Mouse (Mus musculus): ENCODE measurements around the gene Kalrn. TPM values are rescaled to one million over a fixed set of nuclear protein-coding genes. Genes with fewer than 3 reads are reported as not detected.

Gene Kalrn
- polyA plus RNA-seq, 1 experiment from 2014 or later, result 43.9 TPM

DNA sequence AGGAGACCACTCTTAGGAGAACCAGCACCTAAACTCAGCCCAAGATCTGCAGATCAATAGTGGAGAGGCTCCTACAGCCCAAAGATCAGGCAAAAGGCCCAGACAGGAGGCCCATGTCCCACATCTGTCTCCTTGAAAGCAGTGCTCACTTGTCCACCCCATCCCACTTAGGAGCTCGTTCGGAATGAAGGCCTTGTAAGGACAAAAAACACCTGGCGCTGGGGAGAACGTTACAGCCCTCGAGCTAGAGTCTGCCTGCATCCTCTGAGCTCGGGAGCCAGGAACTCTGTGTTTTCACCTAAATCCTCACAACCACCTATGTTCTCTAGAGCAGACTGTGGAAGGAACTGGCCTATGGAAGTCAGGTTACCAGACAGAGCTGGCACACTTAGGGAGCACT, 492.5 kb downstream of the Kalrn start:
- 55% methylated on average over 6 of the region's 6 CpGs for WGBS
- Histone ChIP-seq H3K27ac (ENCODE audit: low read length) (no peak overlapping the region), H3K9ac (replicated peaks; ENCODE audit: low read depth, low read length) (no peak overlapping the region), H3K4me2 (ENCODE audit: low read length) (no peak overlapping the region), H3K27me3 (replicated peaks; ENCODE audit: control insufficient read depth, insufficient read depth, low read length) (no peaks in the 10 kb centered on the region), H3K9me3 (ENCODE audit: control insufficient read depth, low read length) (no peaks in the 10 kb centered on the region), H3K4me3 (replicated peaks; ENCODE audit: low read length) (no peak overlapping the region), H3K36me3 (ENCODE audit: control insufficient read depth, insufficient read depth) (no peaks in the 10 kb centered on the region), H3K4me1 (replicated peaks; ENCODE audit: control insufficient read depth, insufficient read depth, low read length) (peaks cover 18% of the 10 kb centered on the region; the same call in 1 of the 2 replicates)
- no peak for ATAC-seq

GRCm38 (mm10) chr16:34079511-34079910, 493.8 kb downstream of the Kalrn start:
- H3K36me3 ChIP-seq (ENCODE audit: control insufficient read depth, insufficient read depth), result no peaks in the 10 kb centered on the region
- no peak overlapping the region for H3K27ac ChIP-seq (ENCODE audit: low read length)
- H3K9ac ChIP-seq (replicated peaks; ENCODE audit: low read depth, low read length), result no peak overlapping the region
- no peak overlapping the region for H3K4me3 ChIP-seq (replicated peaks; ENCODE audit: low read length)
- H3K4me1 ChIP-seq (replicated peaks; ENCODE audit: control insufficient read depth, insufficient read depth, low read length), result peaks cover 18% of the 10 kb centered on the region; the same call in 1 of the 2 replicates
- no peak for ATAC-seq
- no peaks in the 10 kb centered on the region for H3K9me3 ChIP-seq (ENCODE audit: control insufficient read depth, low read length)
- H3K27me3 ChIP-seq (replicated peaks; ENCODE audit: control insufficient read depth, insufficient read depth, low read length), result no peaks in the 10 kb centered on the region
- H3K4me2 ChIP-seq (ENCODE audit: low read length), result no peak overlapping the region
- 76% methylated on average over 4 of the region's 4 CpGs for WGBS

GRCm38 (mm10) chr16:34078732-34079131, 494.6 kb downstream of the Kalrn start:
- H3K4me1 ChIP-seq (replicated peaks; ENCODE audit: control insufficient read depth, insufficient read depth, low read length), result peaks cover 16% of the 10 kb centered on the region; the same call in 1 of the 2 replicates
- H3K36me3 ChIP-seq (ENCODE audit: control insufficient read depth, insufficient read depth), result no peaks in the 10 kb centered on the region
- H3K27ac ChIP-seq (ENCODE audit: low read length), result no peak overlapping the region
- WGBS, result 78% methylated on average over 2 of the region's 2 CpGs
- no peak overlapping the region for H3K9ac ChIP-seq (replicated peaks; ENCODE audit: low read depth, low read length)
- no peaks in the 10 kb centered on the region for H3K27me3 ChIP-seq (replicated peaks; ENCODE audit: control insufficient read depth, insufficient read depth, low read length)
- no peak overlapping the region for H3K4me3 ChIP-seq (replicated peaks; ENCODE audit: low read length)
- H3K9me3 ChIP-seq (ENCODE audit: control insufficient read depth, low read length), result no peaks in the 10 kb centered on the region
- ATAC-seq, result peak; percentile 57
- no peak overlapping the region for H3K4me2 ChIP-seq (ENCODE audit: low read length)

GRCm38 (mm10) chr16:34076101-34076500, 497.2 kb downstream of the Kalrn start:
- Histone ChIP-seq H3K4me3 (replicated peaks; ENCODE audit: low read length) (no peak overlapping the region), H3K36me3 (ENCODE audit: control insufficient read depth, insufficient read depth) (no peaks in the 10 kb centered on the region), H3K27ac (ENCODE audit: low read length) (no peak overlapping the region), H3K27me3 (replicated peaks; ENCODE audit: control insufficient read depth, insufficient read depth, low read length) (no peaks in the 10 kb centered on the region), H3K4me2 (ENCODE audit: low read length) (no peak overlapping the region), H3K9me3 (ENCODE audit: control insufficient read depth, low read length) (no peaks in the 10 kb centered on the region), H3K9ac (replicated peaks; ENCODE audit: low read depth, low read length) (no peak overlapping the region), H3K4me1 (replicated peaks; ENCODE audit: control insufficient read depth, insufficient read depth, low read length) (peaks cover 5% of the 10 kb centered on the region; the same call in 1 of the 2 replicates)
- WGBS, result 84% methylated on average over 3 of the region's 3 CpGs
- no peak for ATAC-seq

DNA sequence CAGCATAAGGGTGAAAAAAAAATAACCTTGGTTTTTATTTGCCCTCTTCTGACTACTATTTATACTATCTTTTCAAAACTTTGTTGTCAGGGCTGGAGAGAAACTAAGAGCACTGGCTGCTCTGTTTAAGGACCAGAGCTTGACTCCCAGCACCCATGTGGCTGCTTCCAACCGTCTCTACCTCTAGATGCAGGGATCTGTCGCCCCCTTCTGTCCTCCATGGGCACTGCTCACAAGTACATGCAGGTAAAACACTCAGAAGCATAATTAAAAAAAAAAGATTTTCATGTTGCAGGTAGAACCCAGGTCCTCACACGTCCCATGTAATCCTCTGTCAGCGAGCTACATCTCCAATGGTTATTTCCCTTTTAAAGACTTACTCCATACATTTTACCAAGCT, 499.4 kb downstream of the Kalrn start:
- no peak for ATAC-seq
- H3K36me3 ChIP-seq (ENCODE audit: control insufficient read depth, insufficient read depth), result no peaks in the 10 kb centered on the region
- no peak overlapping the region for H3K9ac ChIP-seq (replicated peaks; ENCODE audit: low read depth, low read length)
- no peak overlapping the region for H3K4me3 ChIP-seq (replicated peaks; ENCODE audit: low read length)
- no peaks in the 10 kb centered on the region for H3K9me3 ChIP-seq (ENCODE audit: control insufficient read depth, low read length)
- H3K27ac ChIP-seq (ENCODE audit: low read length), result no peak overlapping the region
- WGBS, result 93% methylated on average over 4 of the region's 4 CpGs
- no peaks in the 10 kb centered on the region for H3K27me3 ChIP-seq (replicated peaks; ENCODE audit: control insufficient read depth, insufficient read depth, low read length)
- 0 out of 2 replicates have a peak, but pooled peaks cover 2% of the 10 kb centered on the region for H3K4me1 ChIP-seq (replicated peaks; ENCODE audit: control insufficient read depth, insufficient read depth, low read length)
- H3K4me2 ChIP-seq (ENCODE audit: low read length), result no peak overlapping the region

DNA sequence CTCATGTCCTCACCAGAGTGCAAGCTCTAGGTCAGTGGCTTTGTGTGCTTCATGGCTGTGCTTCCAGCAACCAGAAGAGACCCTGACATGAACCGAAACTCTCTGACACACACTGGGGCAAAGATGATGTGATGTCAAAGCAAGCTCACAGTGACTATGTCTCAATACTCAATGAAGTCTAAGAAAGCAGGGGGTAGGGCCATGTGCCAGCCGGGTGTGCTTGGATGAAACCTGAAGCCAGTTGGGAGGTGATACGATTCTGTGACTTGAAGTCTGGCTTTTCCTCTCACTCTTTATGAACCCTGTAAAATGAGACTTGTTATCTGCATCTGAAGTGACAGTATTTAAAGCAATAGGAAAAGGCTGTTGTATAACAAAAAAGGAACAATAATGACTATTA, 501.2 kb downstream of the Kalrn start:
- H3K27me3 ChIP-seq (replicated peaks; ENCODE audit: control insufficient read depth, insufficient read depth, low read length), result no peaks in the 10 kb centered on the region
- no peaks in the 10 kb centered on the region for H3K4me1 ChIP-seq (replicated peaks; ENCODE audit: control insufficient read depth, insufficient read depth, low read length)
- H3K4me2 ChIP-seq (ENCODE audit: low read length), result no peak overlapping the region
- no peak overlapping the region for H3K9ac ChIP-seq (replicated peaks; ENCODE audit: low read depth, low read length)
- no peak overlapping the region for H3K4me3 ChIP-seq (replicated peaks; ENCODE audit: low read length)
- no peaks in the 10 kb centered on the region for H3K9me3 ChIP-seq (ENCODE audit: control insufficient read depth, low read length)
- WGBS, result 87% methylated on average over 3 of the region's 3 CpGs
- no peak overlapping the region for H3K27ac ChIP-seq (ENCODE audit: low read length)
- no peaks in the 10 kb centered on the region for H3K36me3 ChIP-seq (ENCODE audit: control insufficient read depth, insufficient read depth)
- ATAC-seq, result no peak

DNA sequence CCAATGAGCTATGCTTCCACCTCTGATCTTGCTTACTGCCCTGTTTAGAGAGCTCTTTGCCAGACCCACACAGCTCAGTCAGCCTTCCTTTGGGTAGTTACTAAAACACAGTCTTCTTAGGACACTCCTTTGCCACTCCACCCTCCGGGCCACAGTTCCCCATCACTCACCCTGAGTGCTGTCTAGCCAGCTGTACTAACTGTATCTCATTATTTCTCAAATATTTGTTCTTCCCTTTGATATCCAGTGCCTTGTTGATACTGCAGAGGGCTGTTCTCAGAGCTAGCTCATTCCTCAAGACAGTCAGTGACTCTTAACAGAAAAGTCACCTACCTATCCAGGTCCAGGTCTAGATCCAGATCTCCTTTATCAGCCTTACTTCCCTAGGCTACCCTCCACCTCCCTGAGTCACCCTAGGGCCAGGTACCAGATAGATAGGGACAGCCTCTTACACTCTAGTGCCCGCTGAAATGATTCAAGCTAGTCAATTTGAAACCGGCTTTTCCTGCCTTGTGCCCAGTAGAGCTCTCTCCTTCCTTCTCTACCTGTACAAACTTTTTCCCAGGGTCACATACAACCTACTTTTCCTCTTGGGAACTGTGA, 502.0 kb downstream of the Kalrn start:
- ATAC-seq, result no peak
- Histone ChIP-seq H3K27me3 (replicated peaks; ENCODE audit: control insufficient read depth, insufficient read depth, low read length) (no peaks in the 10 kb centered on the region), H3K4me1 (replicated peaks; ENCODE audit: control insufficient read depth, insufficient read depth, low read length) (no peaks in the 10 kb centered on the region), H3K9ac (replicated peaks; ENCODE audit: low read depth, low read length) (no peak overlapping the region), H3K4me2 (ENCODE audit: low read length) (no peak overlapping the region), H3K9me3 (ENCODE audit: control insufficient read depth, low read length) (no peaks in the 10 kb centered on the region), H3K27ac (ENCODE audit: low read length) (no peak overlapping the region), H3K4me3 (replicated peaks; ENCODE audit: low read length) (no peak overlapping the region), H3K36me3 (ENCODE audit: control insufficient read depth, insufficient read depth) (no peaks in the 10 kb centered on the region)
- WGBS, result 92% methylated on average over 3 of the region's 3 CpGs

DNA sequence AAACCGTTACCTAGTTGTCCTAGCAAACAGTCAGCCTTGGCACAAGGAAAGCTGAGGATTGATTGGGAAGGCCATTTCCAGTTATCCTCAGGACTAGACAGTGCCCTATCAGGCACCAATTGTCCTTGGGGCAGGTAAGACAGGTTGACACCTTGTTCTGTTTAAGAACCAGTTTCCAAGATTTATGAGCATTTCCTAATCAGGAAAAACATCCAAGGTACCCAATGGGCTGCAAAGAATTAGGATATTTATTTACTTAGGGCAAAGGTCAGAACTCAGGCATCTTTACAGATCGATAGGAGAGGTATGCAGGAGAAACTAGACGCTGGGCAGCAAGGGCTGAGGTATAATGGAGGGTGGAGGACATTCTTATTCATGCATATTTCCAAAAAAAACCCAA, 503.9 kb downstream of the Kalrn start:
- Histone ChIP-seq H3K9me3 (ENCODE audit: control insufficient read depth, low read length) (no peaks in the 10 kb centered on the region), H3K36me3 (ENCODE audit: control insufficient read depth, insufficient read depth) (no peaks in the 10 kb centered on the region), H3K27me3 (replicated peaks; ENCODE audit: control insufficient read depth, insufficient read depth, low read length) (no peaks in the 10 kb centered on the region), H3K9ac (replicated peaks; ENCODE audit: low read depth, low read length) (no peak overlapping the region), H3K4me1 (replicated peaks; ENCODE audit: control insufficient read depth, insufficient read depth, low read length) (no peaks in the 10 kb centered on the region), H3K27ac (ENCODE audit: low read length) (no peak overlapping the region), H3K4me3 (replicated peaks; ENCODE audit: low read length) (no peak overlapping the region), H3K4me2 (ENCODE audit: low read length) (no peak overlapping the region)
- 79% methylated on average over 3 of the region's 3 CpGs for WGBS
- no peak for ATAC-seq

DNA sequence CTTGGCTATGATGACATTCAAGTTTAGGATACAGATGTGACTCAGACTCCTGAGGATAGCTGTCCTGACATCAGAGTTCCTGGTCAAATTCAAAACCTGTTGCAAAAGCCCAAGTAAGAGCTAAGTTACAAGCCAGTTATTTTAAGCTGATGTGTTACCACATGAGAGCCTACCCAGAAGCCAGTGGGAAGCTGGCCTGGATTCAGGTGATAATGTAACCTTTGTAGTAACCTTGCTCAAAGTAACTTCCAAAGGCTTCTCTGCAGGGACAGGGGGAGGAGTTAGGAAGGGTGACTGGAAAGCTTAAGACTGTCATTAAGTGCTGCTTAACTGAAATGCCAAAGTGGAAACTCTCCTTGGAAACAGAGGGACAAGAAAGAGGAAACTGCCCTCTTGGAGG, 506.4 kb downstream of the Kalrn start:
- H3K4me2 ChIP-seq (ENCODE audit: low read length), result no peak overlapping the region
- no peak for ATAC-seq
- no peak overlapping the region for H3K4me3 ChIP-seq (replicated peaks; ENCODE audit: low read length)
- peaks cover 3% of the 10 kb centered on the region; the same call in 1 of the 2 replicates for H3K4me1 ChIP-seq (replicated peaks; ENCODE audit: control insufficient read depth, insufficient read depth, low read length)
- H3K27me3 ChIP-seq (replicated peaks; ENCODE audit: control insufficient read depth, insufficient read depth, low read length), result no peaks in the 10 kb centered on the region
- no peak overlapping the region for H3K27ac ChIP-seq (ENCODE audit: low read length)
- H3K9ac ChIP-seq (replicated peaks; ENCODE audit: low read depth, low read length), result no peak overlapping the region
- H3K9me3 ChIP-seq (ENCODE audit: control insufficient read depth, low read length), result no peaks in the 10 kb centered on the region
- no peaks in the 10 kb centered on the region for H3K36me3 ChIP-seq (ENCODE audit: control insufficient read depth, insufficient read depth)

DNA sequence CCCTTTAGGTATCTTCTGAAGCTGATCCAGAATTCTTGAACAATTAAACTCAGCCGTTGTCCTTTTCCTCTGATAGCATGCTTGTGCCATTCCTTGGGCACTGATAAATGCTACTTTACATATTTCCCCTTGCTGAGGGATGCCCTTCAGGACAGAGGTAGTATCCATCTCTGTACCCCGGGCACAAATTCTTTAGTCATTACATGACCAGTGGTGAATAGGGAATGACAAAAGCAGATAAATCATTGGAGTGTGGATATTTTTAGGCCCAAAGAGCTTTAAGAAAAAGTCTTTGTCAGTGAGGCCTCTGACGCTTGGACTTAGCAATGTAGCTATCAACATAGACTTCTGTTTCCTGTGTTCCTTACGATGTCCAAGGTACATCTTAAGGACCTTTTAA, 507.0 kb downstream of the Kalrn start:
- H3K4me2 ChIP-seq (ENCODE audit: low read length), result no peak overlapping the region
- WGBS, result 95% methylated on average over 4 of the region's 4 CpGs
- no peak overlapping the region for H3K27ac ChIP-seq (ENCODE audit: low read length)
- no peaks in the 10 kb centered on the region for H3K9me3 ChIP-seq (ENCODE audit: control insufficient read depth, low read length)
- no peak overlapping the region for H3K4me3 ChIP-seq (replicated peaks; ENCODE audit: low read length)
- no peaks in the 10 kb centered on the region for H3K36me3 ChIP-seq (ENCODE audit: control insufficient read depth, insufficient read depth)
- H3K4me1 ChIP-seq (replicated peaks; ENCODE audit: control insufficient read depth, insufficient read depth, low read length), result peaks cover 3% of the 10 kb centered on the region; the same call in 1 of the 2 replicates
- H3K27me3 ChIP-seq (replicated peaks; ENCODE audit: control insufficient read depth, insufficient read depth, low read length), result no peaks in the 10 kb centered on the region
- ATAC-seq, result no peak
- H3K9ac ChIP-seq (replicated peaks; ENCODE audit: low read depth, low read length), result no peak overlapping the region
